Mouse (Mus musculus) urinary bladder, postnatal 14 days (tissue): ENCODE measurements around the gene Ccdc146.
A peak's percentile ranks its signal among the peaks of the same experiment; 100 is the strongest.

Experiments
- DNase-seq: peaks from one replicate; pipeline ENCODE4 v3.0.0; 2021; ENCODE audit warnings: low spot score

Gene Ccdc146

DNA sequence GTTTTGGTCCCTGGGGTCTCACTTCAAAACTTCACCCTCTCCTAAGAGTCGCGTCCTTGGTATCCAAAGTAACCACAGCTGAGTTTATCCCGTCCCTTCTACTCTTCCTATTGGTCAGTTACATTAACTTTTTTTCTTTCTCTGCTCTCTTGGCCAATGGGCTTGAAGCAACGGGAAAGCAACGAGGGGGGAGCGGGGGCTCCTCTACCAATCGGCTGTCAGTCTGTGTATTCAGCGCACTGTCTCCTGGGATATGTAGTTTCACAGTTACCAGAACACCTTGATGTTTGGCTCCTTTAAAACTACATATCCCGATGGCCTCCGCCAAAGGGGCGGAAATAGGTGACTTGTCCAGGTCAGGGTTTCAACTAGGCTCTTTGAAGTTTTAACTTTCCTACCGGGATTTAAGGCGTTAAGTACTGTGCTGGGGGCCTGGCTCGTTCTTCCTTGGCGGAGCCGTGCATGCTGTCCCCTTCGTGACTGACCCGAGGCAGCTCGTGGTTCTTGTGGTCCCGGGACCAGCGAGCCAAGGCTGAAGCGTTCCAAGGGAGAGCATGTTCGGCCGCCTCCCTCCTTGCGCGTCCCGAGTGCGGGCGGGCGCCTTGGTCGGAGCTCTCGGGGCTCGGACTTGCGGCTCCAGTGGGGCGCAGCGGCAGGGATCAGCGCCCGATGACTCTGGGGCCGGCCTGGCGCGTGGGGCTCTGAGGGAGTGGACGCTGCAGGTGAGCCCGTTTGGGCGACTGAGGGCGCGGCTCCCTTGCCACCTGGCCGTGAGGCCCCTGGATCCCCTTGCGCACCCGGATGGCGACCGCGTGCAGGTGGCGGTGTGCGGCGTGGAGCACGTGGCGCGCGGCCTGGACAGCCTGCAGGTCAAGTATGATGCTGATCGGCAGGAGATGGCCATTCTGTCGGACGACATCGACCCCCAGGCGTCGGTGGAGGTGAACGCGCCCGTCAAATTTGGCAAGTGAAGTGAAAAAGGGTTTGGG, at the start of gene Ccdc146, which contains the start of gene Fam185a:
Gene Ccdc146, minus strand, starts transcription at position 64 of the 989 bp plus-strand sequence.
Gene Fam185a, plus strand, starts transcription at position 345 of the 989 bp plus-strand sequence.
- peak; percentile 93 for DNase-seq

DNA sequence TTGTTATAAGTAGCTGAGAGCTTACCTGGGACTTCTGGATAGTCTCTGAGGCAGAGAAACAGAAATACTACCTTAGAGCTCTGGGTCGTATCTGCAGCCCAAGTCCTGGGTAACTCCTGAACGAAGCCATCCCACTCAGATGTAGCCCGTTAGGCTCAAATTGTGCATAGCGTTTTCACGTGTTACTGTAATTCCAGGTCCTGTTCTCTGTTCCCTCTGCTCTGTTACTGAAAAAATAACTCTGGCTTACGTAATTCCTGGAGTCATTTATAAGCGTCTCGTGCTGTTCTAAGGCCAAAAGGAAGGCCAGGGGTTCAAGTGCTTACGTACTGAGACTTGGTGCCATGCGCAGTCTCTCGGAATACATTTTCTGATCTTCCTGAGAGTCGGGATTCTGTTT, 43.6 kb upstream of the Ccdc146 start:
- DNase-seq, result no peak

DNA sequence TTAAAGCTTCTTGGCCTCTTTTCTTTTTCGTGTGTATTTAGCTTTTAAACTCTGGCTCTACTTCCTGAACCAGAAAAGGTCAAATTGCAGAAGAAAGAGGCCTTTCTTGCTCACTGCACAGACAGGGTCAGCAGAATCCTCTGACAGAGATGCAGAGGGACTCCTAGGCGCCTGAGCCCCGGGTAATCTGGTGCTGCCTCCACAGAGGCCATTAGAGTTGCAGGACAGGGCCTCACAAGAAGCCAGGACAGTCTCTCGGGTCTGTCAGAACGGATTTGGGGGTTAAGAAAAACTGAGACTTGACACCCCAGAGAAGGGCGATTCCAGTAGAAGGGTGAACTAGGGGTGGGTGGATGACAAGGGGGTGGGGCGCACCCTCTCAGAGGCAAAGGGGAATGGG, 42.9 kb upstream of the Ccdc146 start:
- no peak for DNase-seq

DNA sequence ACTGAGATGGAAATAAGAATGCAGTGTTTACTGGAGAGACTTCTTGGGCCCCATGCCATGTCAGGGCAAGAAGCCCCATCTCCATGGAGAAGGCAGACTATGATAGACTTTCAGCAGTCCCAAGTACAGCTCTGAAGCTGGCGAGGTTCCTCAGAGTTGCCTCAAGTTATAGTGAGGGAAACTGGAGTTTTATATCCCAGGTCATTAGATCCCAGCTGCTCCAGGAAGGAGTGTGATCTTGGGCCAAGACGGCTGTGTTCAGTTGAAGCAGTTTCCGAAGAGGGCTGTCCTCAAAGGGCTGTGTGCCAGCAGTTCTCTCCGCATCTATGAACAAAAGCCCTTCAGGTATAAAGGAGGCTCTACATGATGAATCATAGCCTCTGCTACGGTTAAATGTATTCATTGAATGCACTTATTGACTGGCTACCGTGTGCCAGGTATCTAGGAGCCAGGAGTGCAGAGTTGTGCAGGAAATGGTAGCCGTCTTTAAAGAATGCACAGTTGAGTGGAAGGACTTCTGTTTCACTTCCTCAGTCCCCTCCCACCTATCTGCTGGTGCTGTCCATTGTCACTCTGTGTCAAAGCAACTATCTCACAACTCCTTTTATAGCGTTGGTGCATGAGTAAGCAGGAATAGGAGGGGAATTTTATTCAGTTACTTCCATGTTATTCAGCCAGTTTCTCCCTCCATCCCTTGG, 16.5 kb upstream of the Ccdc146 start:
- DNase-seq, result peak; percentile 33

DNA sequence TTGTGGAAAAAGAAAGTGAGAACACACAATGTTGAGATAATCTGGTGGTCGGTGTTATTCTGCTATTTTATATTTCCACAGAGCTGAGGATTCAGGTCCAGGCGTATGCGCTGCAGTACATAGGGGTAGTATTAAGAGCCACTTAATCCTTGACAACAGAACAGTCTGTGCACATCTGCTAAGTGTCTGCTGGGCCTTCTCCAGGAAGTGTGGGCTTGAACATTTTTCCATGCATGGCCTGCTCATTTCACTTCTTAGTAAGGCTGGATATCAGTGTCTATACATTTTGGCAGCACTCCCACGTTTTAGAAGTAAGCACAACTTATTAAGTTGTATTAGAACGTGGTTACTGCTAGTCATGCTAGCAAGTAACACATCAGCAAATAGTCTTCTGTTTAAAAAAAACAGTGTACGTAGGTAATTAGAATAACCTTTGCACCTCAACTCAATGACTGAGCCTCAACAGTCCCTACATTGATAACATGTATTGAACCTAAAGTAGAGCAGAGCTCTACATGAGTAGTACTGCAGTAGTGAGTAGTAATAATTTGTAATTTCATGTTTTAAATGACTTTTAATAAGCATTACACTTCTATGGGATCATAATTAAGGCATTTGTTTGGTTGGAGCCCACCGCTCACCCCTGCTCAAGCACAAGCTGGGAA, 15.1 kb upstream of the Ccdc146 start:
- no peak for DNase-seq

DNA sequence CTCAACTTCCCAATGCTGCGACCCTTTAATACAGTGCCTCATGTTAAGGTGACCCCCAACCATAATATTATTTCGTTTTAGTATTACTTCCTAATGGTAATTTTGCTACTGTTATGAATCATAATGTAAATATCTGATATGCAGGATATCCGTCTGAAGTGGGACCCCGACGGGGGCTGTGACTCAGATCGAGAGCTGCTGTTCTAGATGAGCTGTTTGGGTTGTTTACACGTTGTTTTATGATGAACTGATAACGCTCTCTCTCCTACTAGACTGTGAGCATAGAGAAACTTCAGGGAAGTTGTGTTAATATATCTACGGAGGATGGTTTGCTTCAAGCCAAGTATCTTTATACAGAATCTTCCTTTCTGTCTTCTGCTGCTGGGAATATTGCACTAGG, 14.0 kb upstream of the Ccdc146 start:
- no peak for DNase-seq

DNA sequence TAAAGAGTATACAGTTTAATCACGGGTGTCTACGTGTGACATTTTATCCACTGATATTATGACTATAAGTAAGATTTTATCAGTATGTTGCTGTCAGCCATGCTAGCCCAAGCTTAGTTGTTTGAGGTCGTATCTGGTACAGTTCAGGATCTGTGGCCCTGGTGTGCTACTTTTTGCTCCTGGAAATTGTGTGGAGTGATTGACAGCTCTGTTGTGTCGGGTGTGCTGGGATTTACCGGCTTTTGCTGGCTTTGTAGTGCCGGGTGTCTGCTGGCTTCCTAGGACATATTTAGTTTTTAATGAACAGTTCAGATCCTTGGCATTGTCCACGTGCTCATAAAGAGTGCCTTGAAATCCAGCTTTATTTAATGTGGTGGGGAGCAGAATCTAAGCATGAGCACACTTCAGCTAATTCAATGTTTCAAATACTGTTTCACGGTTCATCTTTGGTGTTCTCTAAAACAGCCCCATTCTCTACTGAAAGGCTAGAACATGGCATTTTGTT, 12.0 kb upstream of the Ccdc146 start:
- no peak for DNase-seq

DNA sequence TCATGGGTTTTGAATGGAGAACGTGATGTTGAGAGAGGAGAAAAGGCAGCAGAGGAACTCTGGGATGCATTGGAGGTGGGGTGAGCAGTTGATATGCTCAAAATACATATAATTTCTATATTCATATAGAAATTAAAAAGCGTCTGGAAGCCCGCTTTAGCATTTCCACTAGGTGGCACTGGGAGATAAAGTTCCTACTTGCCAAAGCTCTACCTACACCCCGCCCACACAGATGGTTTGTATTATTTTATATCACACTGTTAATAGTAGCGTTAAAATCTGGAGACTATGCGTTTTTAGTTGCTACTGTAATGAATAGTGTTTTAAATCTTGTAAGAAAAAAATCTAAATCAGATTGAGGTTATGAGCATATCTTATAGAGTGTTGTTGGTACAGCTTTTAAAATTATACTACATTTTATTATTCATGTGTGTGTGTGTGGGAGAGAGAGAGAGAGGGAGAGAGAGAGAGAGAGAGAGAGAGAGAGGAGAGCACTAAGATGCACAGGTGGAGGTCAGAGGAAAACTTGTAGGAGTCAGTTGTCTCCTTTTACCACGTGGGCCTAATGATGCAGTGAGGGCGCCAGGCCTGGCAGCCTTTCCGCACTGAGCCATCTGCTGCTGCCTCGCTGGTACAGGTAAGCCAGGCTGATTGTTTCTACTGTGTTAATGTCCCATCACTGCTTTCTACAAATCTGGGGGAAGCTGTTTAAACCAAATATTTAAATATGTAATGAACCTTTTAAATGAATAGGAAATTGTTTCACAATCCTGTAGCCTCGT, 9.9 kb upstream of the Ccdc146 start:
- DNase-seq, result no peak

DNA sequence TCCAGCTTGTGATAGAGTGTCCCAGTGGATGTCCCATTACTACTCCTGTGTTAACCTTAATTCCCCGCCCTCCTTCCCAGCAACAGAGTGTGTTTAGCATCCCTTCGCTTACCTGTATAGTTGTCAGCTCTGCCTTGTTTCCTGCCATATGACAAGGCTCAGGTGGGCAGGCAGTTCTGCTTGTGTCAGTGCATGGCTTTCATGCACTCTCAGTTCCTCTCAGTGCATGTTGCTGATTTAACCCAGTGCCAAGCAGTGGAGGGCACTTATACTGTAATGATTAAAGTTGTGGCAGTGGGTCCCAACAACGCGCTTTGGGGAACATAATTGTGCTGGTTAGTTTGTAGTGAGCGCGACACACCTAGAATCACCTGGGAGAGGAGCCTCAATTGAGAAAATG, 2.2 kb upstream of the Ccdc146 start:
- DNase-seq, result no peak

DNA sequence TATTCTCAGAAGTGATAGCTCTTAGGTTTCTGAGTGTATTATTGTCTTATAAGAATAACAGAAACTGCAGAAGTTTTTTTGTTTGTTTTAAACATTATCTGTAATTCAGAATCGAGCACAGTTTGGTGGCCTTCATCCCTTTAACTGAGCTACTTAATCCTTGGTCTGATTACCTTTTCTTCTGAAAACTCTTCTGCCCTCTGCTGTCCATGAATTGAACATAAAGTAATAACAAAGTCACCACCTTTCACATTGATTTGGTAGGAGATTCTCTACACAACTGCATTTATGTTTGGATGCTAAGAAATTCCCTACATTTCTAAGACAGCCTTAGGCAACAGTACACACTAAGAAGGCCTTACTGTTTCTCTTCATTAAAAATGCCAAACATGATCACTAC, 3.9 kb downstream of the Ccdc146 start:
- DNase-seq, result no peak

DNA sequence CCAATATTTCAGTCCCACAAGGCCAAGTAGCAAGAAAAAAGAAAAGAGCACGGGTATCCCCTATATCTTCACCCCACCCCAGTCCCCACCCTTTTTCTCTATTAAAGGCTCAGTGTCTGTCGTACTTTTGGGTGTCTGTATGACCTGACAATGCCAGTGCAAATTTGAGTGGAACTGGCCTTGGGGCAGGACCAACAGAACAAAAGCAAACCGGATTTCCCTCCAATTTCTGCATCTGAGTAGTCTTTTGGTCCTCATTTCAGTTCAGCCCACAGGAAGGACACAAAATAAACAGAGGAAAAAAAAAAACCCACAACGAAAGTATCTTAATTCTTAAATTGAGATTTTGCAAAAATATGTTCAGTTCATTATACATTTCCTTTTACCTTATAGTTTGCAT, 5.9 kb downstream of the Ccdc146 start:
- no peak for DNase-seq

DNA sequence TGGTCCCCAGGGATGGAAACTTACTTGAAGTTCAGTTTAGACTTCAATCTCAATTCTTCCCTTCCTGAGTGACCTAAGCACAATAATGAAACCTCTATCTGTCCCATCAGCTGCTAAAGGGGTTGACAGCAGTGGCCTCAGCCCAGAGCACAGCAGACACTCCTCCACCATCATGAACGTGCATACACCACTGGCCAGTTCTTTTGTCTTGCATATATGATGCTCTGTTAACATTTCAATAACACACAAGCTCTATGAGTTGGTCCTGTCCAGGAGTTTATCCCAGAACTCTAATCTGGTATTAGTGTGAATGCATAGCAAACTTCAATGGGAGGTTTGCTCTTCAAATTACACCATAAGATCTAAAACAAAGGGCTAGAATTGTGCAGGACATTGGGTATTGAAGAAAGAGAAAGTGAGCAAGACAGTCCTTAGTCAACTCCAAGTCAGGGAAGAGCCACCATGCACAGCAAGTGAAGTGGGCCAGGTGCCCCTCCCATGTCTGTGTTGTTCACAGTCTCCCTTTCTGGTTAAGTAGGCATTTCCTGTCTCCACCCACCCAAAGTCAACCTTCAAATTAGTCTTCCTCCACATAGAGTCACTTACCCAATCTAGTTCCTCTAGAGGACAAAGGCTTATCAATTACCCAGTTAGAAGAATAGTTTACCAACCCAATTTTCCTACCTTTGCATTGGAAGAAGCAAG, 10.2 kb downstream of the Ccdc146 start:
- no peak for DNase-seq

DNA sequence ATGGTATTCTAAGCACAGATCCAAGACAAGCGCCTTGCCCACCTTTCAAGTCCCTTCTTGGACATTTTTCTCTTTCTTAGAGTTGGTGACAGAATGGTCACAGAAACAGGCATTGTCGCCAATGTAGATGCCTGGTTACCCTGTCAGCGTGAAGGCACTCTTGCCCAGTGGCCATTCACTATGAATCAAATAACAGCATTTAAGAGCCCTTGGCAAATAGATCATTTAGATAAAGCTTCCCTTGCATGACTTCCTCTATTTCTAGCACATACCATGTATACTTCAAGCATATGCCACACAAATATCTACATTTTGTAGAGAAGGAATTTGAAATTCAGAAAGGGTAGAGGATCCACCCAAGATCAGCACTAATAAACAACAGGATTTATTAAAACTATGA, 11.2 kb downstream of the Ccdc146 start:
- no peak for DNase-seq

DNA sequence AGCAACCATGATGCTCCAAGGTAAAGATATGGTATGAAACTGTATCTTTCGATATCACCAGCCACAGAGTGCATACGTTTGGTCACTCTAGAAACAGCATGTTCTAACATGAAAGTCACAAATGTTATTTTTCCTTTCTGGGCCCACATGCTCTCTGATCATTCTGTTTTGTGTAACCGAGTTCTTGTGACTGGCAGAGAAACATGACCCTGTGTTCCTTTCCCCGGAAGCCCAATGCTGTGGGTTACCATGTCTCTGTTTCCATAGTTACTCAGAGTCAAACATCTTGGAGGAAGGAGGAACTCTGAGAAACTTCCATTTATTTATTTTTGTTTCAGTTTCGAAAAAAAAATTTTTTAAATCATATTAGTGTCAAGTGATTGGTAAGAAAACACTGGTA, 12.4 kb downstream of the Ccdc146 start:
- DNase-seq, result no peak

DNA sequence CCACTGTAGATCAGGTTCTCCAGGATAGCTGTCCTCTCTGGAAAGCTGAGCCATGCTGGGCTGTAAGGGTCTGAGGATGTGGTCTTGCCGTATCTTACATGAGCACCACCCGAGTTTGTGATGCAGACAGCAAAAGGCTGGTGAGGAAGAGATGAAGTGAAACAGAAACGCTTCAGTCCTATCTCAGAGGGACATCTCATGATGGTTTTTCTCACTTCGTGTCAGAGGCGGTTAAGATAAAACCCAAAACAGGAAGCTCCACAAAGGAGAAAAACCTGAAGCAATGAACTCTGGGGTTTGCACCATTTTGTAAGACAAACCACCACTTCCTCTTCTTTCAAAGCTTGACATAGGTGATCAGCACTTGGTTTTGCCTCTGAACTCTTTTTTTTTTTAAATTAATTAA, 13.2 kb downstream of the Ccdc146 start:
- no peak for DNase-seq

DNA sequence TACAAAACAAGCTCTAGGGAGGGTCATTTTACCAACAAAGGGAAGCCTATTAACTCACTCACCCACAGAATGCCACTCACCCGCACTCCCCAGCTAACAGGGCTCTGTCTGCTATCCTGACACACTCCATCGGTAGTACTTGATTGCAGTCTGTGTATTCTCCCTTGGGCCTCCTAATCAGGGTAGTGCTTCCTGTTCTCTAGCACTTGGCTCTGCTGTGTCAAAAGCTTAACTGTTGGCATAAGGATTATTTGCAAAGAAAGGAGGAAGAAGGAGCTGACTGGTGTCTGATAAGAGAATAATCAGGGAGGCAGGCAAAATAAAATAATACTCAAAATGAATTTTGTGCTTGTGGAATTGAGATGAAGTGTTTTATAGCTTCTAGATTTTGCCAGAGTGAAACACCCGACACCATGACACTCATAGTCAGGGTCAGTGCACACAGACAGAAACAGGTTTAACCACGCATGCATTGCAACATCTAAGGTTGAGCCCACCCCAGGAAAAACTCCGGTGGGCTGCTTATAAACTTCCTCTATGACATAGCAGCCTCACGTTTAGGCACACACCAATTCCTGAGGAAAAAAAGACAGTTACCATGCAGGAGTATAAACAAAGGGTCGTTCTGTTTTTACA, 29.2 kb downstream of the Ccdc146 start:
- DNase-seq, result no peak

DNA sequence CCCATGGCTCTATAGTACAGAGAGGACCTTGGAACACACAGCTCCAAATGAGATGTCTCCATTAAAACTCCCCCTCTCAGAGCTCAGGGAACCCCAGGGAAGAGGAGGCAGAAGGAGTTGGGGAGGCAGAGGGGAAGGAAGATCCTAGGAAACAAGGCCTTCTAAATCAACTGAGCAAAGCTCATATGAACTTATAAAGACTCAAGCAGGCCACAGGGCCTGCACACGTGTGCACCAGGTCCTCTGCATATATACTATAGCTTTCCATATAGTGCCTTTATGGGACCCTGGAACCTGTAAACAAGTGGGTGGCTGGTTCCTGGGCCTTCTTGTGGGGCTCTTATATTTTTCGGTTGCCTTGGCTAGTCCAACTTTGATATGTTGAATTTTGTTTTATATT, 29.9 kb downstream of the Ccdc146 start:
- DNase-seq, result no peak

DNA sequence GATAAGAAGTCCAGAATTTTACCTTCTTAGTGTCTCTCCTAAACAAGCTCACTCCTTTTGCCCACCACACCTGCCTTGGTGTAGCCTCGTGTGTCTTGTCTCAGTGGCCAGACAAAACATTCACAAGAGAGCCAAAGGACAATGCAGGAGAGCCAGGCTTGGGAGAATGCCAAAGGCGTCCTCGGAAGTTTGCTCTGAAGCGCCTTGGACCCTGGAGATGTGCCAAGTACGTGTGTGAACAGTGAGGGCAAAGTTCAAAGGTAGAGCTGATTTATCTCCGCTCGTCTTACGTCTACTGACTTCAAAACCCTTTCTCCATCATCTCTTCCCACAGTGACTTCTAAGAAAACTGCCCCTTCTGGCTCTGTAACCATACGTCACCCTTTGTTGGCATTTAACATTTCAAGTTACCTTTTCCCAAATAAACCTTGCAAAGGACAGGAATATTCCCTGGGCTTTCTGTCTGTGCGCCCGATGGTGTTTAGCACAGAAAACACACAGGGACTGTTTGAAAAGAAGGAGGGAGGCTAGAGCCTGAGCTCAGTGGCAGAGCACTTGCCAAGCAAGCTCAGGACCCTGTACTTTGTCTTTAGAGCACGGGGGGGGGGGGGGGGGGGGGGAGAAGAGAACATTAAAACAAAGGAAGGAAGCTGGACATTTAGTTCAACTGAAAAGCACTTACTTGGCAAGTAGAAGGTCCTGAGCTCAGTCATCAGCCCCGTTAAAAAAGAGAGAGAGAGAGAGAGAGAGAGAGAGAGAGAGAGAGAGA, 32.7 kb downstream of the Ccdc146 start:
- DNase-seq, result no peak

DNA sequence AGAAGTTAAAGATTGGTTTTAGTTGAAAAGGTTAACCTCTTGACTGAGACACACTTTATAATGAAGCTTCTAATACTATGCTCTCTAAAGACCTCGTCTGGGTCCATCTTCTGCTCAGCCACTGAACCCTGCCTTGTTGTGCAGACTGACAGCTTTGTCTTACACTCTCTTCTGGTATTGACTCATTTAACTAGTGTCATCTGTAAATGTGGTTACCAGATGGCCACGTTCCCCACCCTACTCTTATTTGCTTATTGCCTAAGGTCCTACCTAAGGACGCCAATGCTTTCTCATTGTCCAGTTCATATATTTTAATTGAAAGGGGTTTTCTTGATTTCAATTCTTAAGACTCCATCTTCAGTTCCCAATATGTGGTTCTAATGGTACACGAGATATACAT, 35.6 kb downstream of the Ccdc146 start:
- DNase-seq, result no peak

DNA sequence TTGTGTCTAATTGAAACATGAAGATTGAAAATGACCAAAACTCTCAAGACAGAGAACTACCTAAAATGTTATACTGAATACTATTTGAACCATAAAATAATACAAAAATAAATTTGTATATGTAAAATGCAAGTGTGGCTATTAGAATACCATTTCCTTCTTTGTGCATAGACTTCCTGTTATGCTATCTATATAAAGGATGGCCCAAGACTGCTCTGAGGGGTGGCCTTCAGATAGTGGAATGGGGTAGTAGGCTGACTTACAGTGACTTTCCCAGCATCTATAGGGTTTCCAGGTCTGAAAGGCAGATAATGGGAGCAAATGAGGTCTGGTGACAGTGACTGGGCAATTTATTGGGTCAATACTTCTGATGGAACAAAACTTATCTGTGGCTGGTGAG, 37.1 kb downstream of the Ccdc146 start:
- no peak for DNase-seq
